Mouse (Mus musculus) spleen, postnatal 10 days (tissue): ENCODE measurements around the gene Stra6.

Experiments
- DNase-seq, 2 experiments: peaks; one replicate each; pipeline ENCODE4 v3.0.0; 2021 to 2022; ENCODE audit warnings: low spot score in 2 of 2

Stra6 gene

GRCm38 (mm10) chr9:58131735-58132134 lies 68.1 kb downstream of the Stra6 start:
- DNase-seq = no peak

- no peak for DNase-seq
Observed at GRCm38 (mm10) chr9:58133893-58134884, 70.6 kb downstream of the Stra6 start.

- no peak for DNase-seq
Observed at GRCm38 (mm10) chr9:58134906-58135305, 71.3 kb downstream of the Stra6 start.

- no peak for DNase-seq
Observed at GRCm38 (mm10) chr9:58135921-58136321, 72.3 kb downstream of the Stra6 start.

GRCm38 (mm10) chr9:58139947-58140346 lies 76.4 kb downstream of the Stra6 start:
- DNase-seq = peak in 1 of 2 experiments; percentile 27

- no peak for DNase-seq
Observed at GRCm38 (mm10) chr9:58143419-58143818, 79.8 kb downstream of the Stra6 start.

- DNase-seq = no peak
Observed at GRCm38 (mm10) chr9:58144664-58145063, 81.1 kb downstream of the Stra6 start.

- no peak for DNase-seq
Observed at GRCm38 (mm10) chr9:58145417-58145816, 81.8 kb downstream of the Stra6 start.

GRCm38 (mm10) chr9:58148806-58149205 lies 85.2 kb downstream of the Stra6 start:
- DNase-seq = no peak

GRCm38 (mm10) chr9:58150733-58151361 lies 87.3 kb downstream of the Stra6 start:
- DNase-seq = no peak

GRCm38 (mm10) chr9:58153095-58153494 lies 89.5 kb downstream of the Stra6 start:
- DNase-seq = no peak

- peak in 1 of 2 experiments; percentile 28 for DNase-seq
Observed at GRCm38 (mm10) chr9:58155366-58155765, 91.8 kb downstream of the Stra6 start.

GRCm38 (mm10) chr9:58156819-58157560 lies 93.4 kb downstream of the Stra6 start:
- DNase-seq = no peak

GRCm38 (mm10) chr9:58157838-58158237 lies 94.2 kb downstream of the Stra6 start:
- no peak for DNase-seq

GRCm38 (mm10) chr9:58158541-58159311 lies 95.1 kb downstream of the Stra6 start:
- DNase-seq = no peak

- no peak for DNase-seq
Observed at GRCm38 (mm10) chr9:58159855-58160254, 96.3 kb downstream of the Stra6 start.

- peak in 1 of 2 experiments; percentile 47 for DNase-seq
Observed at GRCm38 (mm10) chr9:58160315-58160714, 96.7 kb downstream of the Stra6 start.

GRCm38 (mm10) chr9:58162173-58162572 lies 98.6 kb downstream of the Stra6 start:
- no peak for DNase-seq

GRCm38 (mm10) chr9:58163146-58163545 lies 99.6 kb downstream of the Stra6 start:
- DNase-seq = no peak

- no peak for DNase-seq
Observed at GRCm38 (mm10) chr9:58165779-58166178, 102.2 kb downstream of the Stra6 start.

- DNase-seq = no peak
Observed at GRCm38 (mm10) chr9:58168880-58169279, 105.3 kb downstream of the Stra6 start.
